Mouse (Mus musculus) forebrain, embryonic 14.5 days (tissue): ENCODE measurements around the gene Usp45. TPM values are rescaled to one million over a fixed set of nuclear protein-coding genes. Genes with fewer than 3 reads are reported as not detected.
A peak's percentile ranks its signal among the peaks of the same experiment; 100 is the strongest.

Experiments
- ATAC-seq: fragments of 200-750 bp; cut with Nextera tagmentation; 2 replicates; pipeline ENCODE4 v1.8.0; 2017; ENCODE audit warnings: mild to moderate bottlenecking, moderate library complexity
- DNase-seq: peaks from one replicate; pipeline ENCODE4 v3.0.0-alpha.2; 2015; ENCODE audit warnings: low spot score
- H3K27ac ChIP-seq: fragments of 300-500 bp; sonication (generic); 2 replicates; pipeline ENCODE4 v1.5.1; 2014; ENCODE audit warnings: low read depth, mild to moderate bottlenecking, control low read depth, low read length, moderate library complexity
- H3K27me3 ChIP-seq: fragments of 300-500 bp; sonication (generic); replicated peaks from 2 replicates; pipeline ENCODE4 v1.6.1; 2014; ENCODE audit warnings: low read length, control low read depth, mixed read lengths; ENCODE audit not compliant: control insufficient read depth, insufficient read depth
- H3K36me3 ChIP-seq: fragments of 300-500 bp; sonication (generic); 2 replicates; pipeline ENCODE4 v1.6.1; 2014; ENCODE audit warnings: low read length, control low read depth; ENCODE audit not compliant: control insufficient read depth, insufficient read depth
- H3K4me1 ChIP-seq: fragments of 300-500 bp; sonication (generic); 2 replicates; pipeline ENCODE4 v1.6.1; 2014; ENCODE audit warnings: antibody characterized with exemption, low read length, control low read depth; ENCODE audit not compliant: control insufficient read depth, insufficient read depth
- H3K4me2 ChIP-seq: fragments of 300-500 bp; sonication (generic); 2 replicates; pipeline ENCODE4 v1.6.1; 2014; ENCODE audit warnings: mild to moderate bottlenecking, control low read depth, low read length
- H3K4me3 ChIP-seq: fragments of 300-500 bp; sonication (generic); 2 replicates; pipeline ENCODE4 v1.5.1; 2014; ENCODE audit warnings: low read depth, low read length, control low read depth
- H3K9ac ChIP-seq: fragments of 300-500 bp; sonication (generic); 2 replicates; pipeline ENCODE4 v1.6.1; 2014; ENCODE audit warnings: mild to moderate bottlenecking, low read length, control low read depth, moderate library complexity
- H3K9me3 ChIP-seq: fragments of 300-500 bp; sonication (generic); replicated peaks from 2 replicates; pipeline ENCODE4 v1.6.1; 2016; ENCODE audit warnings: low read length, control low read depth, mixed read lengths; ENCODE audit not compliant: control insufficient read depth
- WGBS: fragments of 180-500 bp; shearing (Covaris S2); extraction: QIAGEN DNeasy Blood & Tissue Kit; methylation state at CpG from one replicate; pipeline ENCODE4 v1.1.7; 2014; 5-methylcytosine and 5-hydroxymethylcytosine counted together
- polyA plus RNA-seq: library from polyadenylated mRNA; unstranded; fragments of >200 nt; fragmentation: Nextera tagmentation; extraction: Ambion mirVana; gene quantifications from 2 replicates; pipeline ENCODE4 v1.2.1, GENCODE M21; 2014

Gene Usp45
- polyA plus RNA-seq, 1 experiment from 2014 or later, result 8.7 TPM

- no peak for ATAC-seq
- Histone ChIP-seq H3K27me3 (no peaks in the 10 kb centered on the region), H3K9me3 (no peaks in the 10 kb centered on the region), H3K27ac (no peak overlapping the region), H3K36me3 (peaks cover 17% of the 10 kb centered on the region; the same call in 1 of the 2 replicates), H3K4me2 (no peak overlapping the region), H3K4me3 (no peak overlapping the region), H3K9ac (no peak overlapping the region), H3K4me1 (peaks cover 5% of the 10 kb centered on the region; the same call in 1 of the 2 replicates)
- DNase-seq, result no peak
- 50% methylated on average over 1 of the region's 1 CpGs for WGBS
These were observed 8.1 kb upstream of the Usp45 start for GRCm38 (mm10) chr4:21758860-21759259.

- Histone ChIP-seq H3K4me3 (no peak overlapping the region), H3K4me2 (no peak overlapping the region), H3K27ac (no peak overlapping the region), H3K36me3 (peaks cover 17% of the 10 kb centered on the region; the same call in 1 of the 2 replicates), H3K9me3 (no peaks in the 10 kb centered on the region), H3K4me1 (peaks cover 9% of the 10 kb centered on the region; the same call in 1 of the 2 replicates), H3K9ac (no peak overlapping the region), H3K27me3 (no peaks in the 10 kb centered on the region)
- peak; percentile 77 for ATAC-seq
- WGBS, result 57% methylated on average over 9 of the region's 9 CpGs
- peak; percentile 77 for DNase-seq
These were observed 5.4 kb upstream of the Usp45 start for GRCm38 (mm10) chr4:21761416-21762160.

GRCm38 (mm10) chr4:21763827-21764226, 3.1 kb upstream of the Usp45 start:
- no peak overlapping the region for H3K4me2 ChIP-seq
- no peak overlapping the region for H3K4me3 ChIP-seq
- WGBS, result 81% methylated on average over 4 of the region's 4 CpGs
- peaks cover 9% of the 10 kb centered on the region; the same call in 1 of the 2 replicates for H3K4me1 ChIP-seq
- DNase-seq (no peak), ATAC-seq (no peak)
- no peak overlapping the region for H3K27ac ChIP-seq
- H3K9me3 ChIP-seq, result no peaks in the 10 kb centered on the region
- H3K9ac ChIP-seq, result no peak overlapping the region
- no peaks in the 10 kb centered on the region for H3K27me3 ChIP-seq
- peaks cover 6% of the 10 kb centered on the region; the same call in 1 of the 2 replicates for H3K36me3 ChIP-seq

- WGBS, result 18% methylated on average over 14 of the region's 14 CpGs
- Histone ChIP-seq H3K4me3 (peak overlapping the region; percentile 60), H3K9ac (peak overlapping the region; percentile 77), H3K36me3 (no peaks in the 10 kb centered on the region), H3K27ac (no peak overlapping the region), H3K27me3 (no peaks in the 10 kb centered on the region), H3K9me3 (no peaks in the 10 kb centered on the region), H3K4me1 (peaks cover 8% of the 10 kb centered on the region; the same call in 1 of the 2 replicates), H3K4me2 (peak overlapping the region; percentile 66)
- ATAC-seq (peak; percentile 28; the same call in 1 of the 2 replicates), DNase-seq (peak; percentile 11)
These were observed 639 bp upstream of the Usp45 start for GRCm38 (mm10) chr4:21766171-21766862.

- Histone ChIP-seq H3K4me3 (no peak overlapping the region), H3K27ac (no peak overlapping the region), H3K4me2 (no peak overlapping the region), H3K9ac (no peak overlapping the region), H3K36me3 (no peaks in the 10 kb centered on the region), H3K9me3 (no peaks in the 10 kb centered on the region), H3K27me3 (no peaks in the 10 kb centered on the region), H3K4me1 (peaks cover 2% of the 10 kb centered on the region; the same call in 1 of the 2 replicates)
- 94% methylated on average over 1 of the region's 1 CpGs for WGBS
- ATAC-seq (no peak), DNase-seq (no peak)
These were observed 4.1 kb downstream of the Usp45 start for GRCm38 (mm10) chr4:21771064-21771463.

- peaks cover 3% of the 10 kb centered on the region; the same call in 1 of the 2 replicates for H3K4me1 ChIP-seq
- H3K9ac ChIP-seq, result no peak overlapping the region
- H3K4me2 ChIP-seq, result no peak overlapping the region
- no peak overlapping the region for H3K4me3 ChIP-seq
- no peaks in the 10 kb centered on the region for H3K36me3 ChIP-seq
- ATAC-seq, result no peak
- no peaks in the 10 kb centered on the region for H3K9me3 ChIP-seq
- no peak for DNase-seq
- H3K27me3 ChIP-seq, result no peaks in the 10 kb centered on the region
- WGBS, result 95% methylated on average over 1 of the region's 1 CpGs
- H3K27ac ChIP-seq, result no peak overlapping the region
These were observed 5.3 kb downstream of the Usp45 start for GRCm38 (mm10) chr4:21772306-21772705.

- H3K27ac ChIP-seq, result no peak overlapping the region; the same call in 1 of the 2 replicates
- under 1% methylated on average over 45 of the region's 46 CpGs for WGBS
- DNase-seq, result peak; percentile 95
- no peaks in the 10 kb centered on the region for H3K27me3 ChIP-seq
- peak overlapping the region; percentile 84 for H3K4me3 ChIP-seq
- peaks cover 3% of the 10 kb centered on the region for H3K36me3 ChIP-seq
- H3K9me3 ChIP-seq, result no peaks in the 10 kb centered on the region
- peak overlapping the region; percentile 67 for H3K4me2 ChIP-seq
- peak overlapping the region; percentile 88 for H3K9ac ChIP-seq
- H3K4me1 ChIP-seq, result peaks cover 4% of the 10 kb centered on the region; the same call in 1 of the 2 replicates
- ATAC-seq, result peak; percentile 98
These were observed 9.4 kb downstream of the Usp45 start for GRCm38 (mm10) chr4:21776091-21776945.

GRCm38 (mm10) chr4:21776946-21777265, 9.9 kb downstream of the Usp45 start:
- Histone ChIP-seq H3K9ac (peak overlapping the region; percentile 88; the same call in 1 of the 2 replicates), H3K27me3 (no peaks in the 10 kb centered on the region), H3K36me3 (peaks cover 9% of the 10 kb centered on the region), H3K9me3 (no peaks in the 10 kb centered on the region), H3K27ac (no peak overlapping the region), H3K4me2 (peak overlapping the region; percentile 67), H3K4me1 (peaks cover 4% of the 10 kb centered on the region; the same call in 1 of the 2 replicates), H3K4me3 (peak overlapping the region; percentile 84)
- WGBS, result 6% methylated on average over 9 of the region's 9 CpGs
- no peak for ATAC-seq
- no peak for DNase-seq
